Mouse (Mus musculus): ENCODE data around the gene Gprin3. TPM values are rescaled to one million over a fixed set of nuclear protein-coding genes. Genes with fewer than 3 reads are reported as not detected.
"Not testable (repeated sequence)": the region's sequence is repeated elsewhere in the genome, so short reads cannot be mapped to it uniquely, and the experiment has no call there.

Gene Gprin3
- polyA plus RNA-seq, 1 experiment from 2014 or later = 5.3 TPM

GRCm38 (mm10) chr6:59315090-59315489 lies 111.0 kb downstream of the Gprin3 start:
- no peaks in the 10 kb centered on the region for H3K9me3 ChIP-seq (ENCODE audit: control insufficient read depth, low read length)
- ATAC-seq (replicated peaks; ENCODE audit: low FRiP score, low TSS enrichment, low read depth) (no peak), DNase-seq (ENCODE audit: low spot score) (no peak)
- H3K36me3 ChIP-seq (ENCODE audit: control insufficient read depth, insufficient read depth, low read length) = no peaks in the 10 kb centered on the region
- no peak overlapping the region for H3K9ac ChIP-seq (ENCODE audit: low read length)
- no peak overlapping the region for H3K4me2 ChIP-seq (ENCODE audit: low read length)
- H3K27me3 ChIP-seq (replicated peaks; ENCODE audit: control insufficient read depth, insufficient read depth, low read length) = no peaks in the 10 kb centered on the region
- no peak overlapping the region for H3K4me3 ChIP-seq (ENCODE audit: low read depth, low read length)
- H3K4me1 ChIP-seq (replicated peaks; ENCODE audit: control insufficient read depth, insufficient read depth, low read length) = no peaks in the 10 kb centered on the region
- no peak overlapping the region for H3K27ac ChIP-seq (ENCODE audit: low read depth)

- 72% methylated on average over 2 of the region's 2 CpGs for whole genome bisulfite sequencing
- H3K27me3 ChIP-seq (replicated peaks; ENCODE audit: control insufficient read depth, insufficient read depth, low read length) = no peaks in the 10 kb centered on the region
- H3K27ac ChIP-seq (ENCODE audit: low read depth) = no peak overlapping the region
- H3K4me2 ChIP-seq (ENCODE audit: low read length) = no peak overlapping the region
- no peak for DNase-seq (ENCODE audit: low spot score)
- no peaks in the 10 kb centered on the region for H3K36me3 ChIP-seq (ENCODE audit: control insufficient read depth, insufficient read depth, low read length)
- no peaks in the 10 kb centered on the region for H3K4me1 ChIP-seq (replicated peaks; ENCODE audit: control insufficient read depth, insufficient read depth, low read length)
- no peak overlapping the region for H3K4me3 ChIP-seq (ENCODE audit: low read depth, low read length)
- no peak for ATAC-seq (replicated peaks; ENCODE audit: low FRiP score, low TSS enrichment, low read depth)
- no peaks in the 10 kb centered on the region for H3K9me3 ChIP-seq (ENCODE audit: control insufficient read depth, low read length)
- no peak overlapping the region for H3K9ac ChIP-seq (ENCODE audit: low read length)
Measured at GRCm38 (mm10) chr6:59313162-59313561, 112.9 kb downstream of the Gprin3 start.

- ATAC-seq (replicated peaks; ENCODE audit: low FRiP score, low TSS enrichment, low read depth) = no peak
- 94% methylated on average over 2 of the region's 2 CpGs for WGBS
- no peaks in the 10 kb centered on the region for H3K9me3 ChIP-seq (ENCODE audit: control insufficient read depth, low read length)
- H3K27ac ChIP-seq (ENCODE audit: low read depth) = no peak overlapping the region
- no peak overlapping the region for H3K4me3 ChIP-seq (ENCODE audit: low read depth, low read length)
- no peak overlapping the region for H3K9ac ChIP-seq (ENCODE audit: low read length)
- no peaks in the 10 kb centered on the region for H3K27me3 ChIP-seq (replicated peaks; ENCODE audit: control insufficient read depth, insufficient read depth, low read length)
- H3K4me2 ChIP-seq (ENCODE audit: low read length) = no peak overlapping the region
- no peaks in the 10 kb centered on the region for H3K4me1 ChIP-seq (replicated peaks; ENCODE audit: control insufficient read depth, insufficient read depth, low read length)
- DNase-seq (ENCODE audit: low spot score) = no peak
- H3K36me3 ChIP-seq (ENCODE audit: control insufficient read depth, insufficient read depth, low read length) = no peaks in the 10 kb centered on the region
Measured at GRCm38 (mm10) chr6:59311241-59311640, 114.9 kb downstream of the Gprin3 start.

- H3K9ac ChIP-seq (ENCODE audit: low read length); ATAC-seq (replicated peaks; ENCODE audit: low FRiP score, low TSS enrichment, low read depth); H3K27ac ChIP-seq (ENCODE audit: low read depth); H3K9me3 ChIP-seq (ENCODE audit: control insufficient read depth, low read length); H3K4me2 ChIP-seq (ENCODE audit: low read length); H3K4me3 ChIP-seq (ENCODE audit: low read depth, low read length); H3K36me3 ChIP-seq (ENCODE audit: control insufficient read depth, insufficient read depth, low read length); H3K27me3 ChIP-seq (replicated peaks; ENCODE audit: control insufficient read depth, insufficient read depth, low read length); H3K4me1 ChIP-seq (replicated peaks; ENCODE audit: control insufficient read depth, insufficient read depth, low read length); DNase-seq (ENCODE audit: low spot score): not testable (repeated sequence)
- WGBS = 84% methylated on average over 2 of the region's 2 CpGs
Measured at GRCm38 (mm10) chr6:59304235-59304942, 121.7 kb downstream of the Gprin3 start.

- ATAC-seq (replicated peaks; ENCODE audit: low FRiP score, low TSS enrichment, low read depth) (no peak), DNase-seq (ENCODE audit: low spot score) (no peak)
- H3K27me3 ChIP-seq (replicated peaks; ENCODE audit: control insufficient read depth, insufficient read depth, low read length) = no peaks in the 10 kb centered on the region
- no peaks in the 10 kb centered on the region for H3K4me1 ChIP-seq (replicated peaks; ENCODE audit: control insufficient read depth, insufficient read depth, low read length)
- WGBS = 80% methylated on average over 1 of the region's 1 CpGs
- no peak overlapping the region for H3K4me3 ChIP-seq (ENCODE audit: low read depth, low read length)
- H3K9ac ChIP-seq (ENCODE audit: low read length) = no peak overlapping the region
- H3K9me3 ChIP-seq (ENCODE audit: control insufficient read depth, low read length) = no peaks in the 10 kb centered on the region
- H3K27ac ChIP-seq (ENCODE audit: low read depth) = no peak overlapping the region
- no peak overlapping the region for H3K4me2 ChIP-seq (ENCODE audit: low read length)
- no peaks in the 10 kb centered on the region for H3K36me3 ChIP-seq (ENCODE audit: control insufficient read depth, insufficient read depth, low read length)
Measured at GRCm38 (mm10) chr6:59303031-59303430, 123.1 kb downstream of the Gprin3 start.

Other genes with a start within 250 kb of the Gprin3 start
- gene Tigd2, start 217.4 kb downstream of the Gprin3 start, polyA plus RNA-seq (2014; fragmentation: Nextera tagmentation; extraction: Ambion mirVana) = 13.0 and 13.5 TPM in 2 replicates